Mouse (Mus musculus) monocyte, adult 5-6 weeks (primary cell): ENCODE data around the gene Cdca3. TPM values are rescaled to one million over a fixed set of nuclear protein-coding genes. Genes with fewer than 3 reads are reported as not detected.
"Not testable (repeated sequence)": the region's sequence is repeated elsewhere in the genome, so short reads cannot be mapped to it uniquely, and the experiment has no call there.

ENCODE experiments used
- ATAC-seq: fragments of 153-309, 156-312 bp; replicated peaks from 2 replicates; pipeline ENCODE4 v1.8.0; 2017; ENCODE audit warnings: mild to moderate bottlenecking; ENCODE audit not compliant: low TSS enrichment, insufficient number of reproducible peaks, severe bottlenecking, poor library complexity, low FRiP score
- total RNA-seq: library from RNA; stranded (forward); fragments of 200-1000, 200-491, 200-594 nt; gene quantifications from 3 replicates; pipeline ENCODE4 v1.2.3, GENCODE M21; 2017

Gene Cdca3
- total RNA-seq, 1 experiment from 2014 or later = not detected

- no peak for ATAC-seq
Observed at GRCm38 (mm10) chr6:124822049-124822448, 7.3 kb upstream of the Cdca3 start.

GRCm38 (mm10) chr6:124828101-124828592, 1.2 kb upstream of the Cdca3 start:
- no peak for ATAC-seq

GRCm38 (mm10) chr6:124829799-124830700, 703 bp downstream of the Cdca3 start:
- peak; percentile 70 for ATAC-seq

- not testable (repeated sequence) for ATAC-seq
Observed at GRCm38 (mm10) chr6:124831199-124831598, 1.9 kb downstream of the Cdca3 start.

GRCm38 (mm10) chr6:124831649-124832048, 2.3 kb downstream of the Cdca3 start:
- ATAC-seq = no peak

GRCm38 (mm10) chr6:124834512-124835081, 5.2 kb downstream of the Cdca3 start:
- no peak for ATAC-seq

GRCm38 (mm10) chr6:124835531-124835930, 6.2 kb downstream of the Cdca3 start:
- ATAC-seq = no peak

GRCm38 (mm10) chr6:124836411-124836810, 7.1 kb downstream of the Cdca3 start:
- ATAC-seq = no peak

- no peak for ATAC-seq
Observed at GRCm38 (mm10) chr6:124839805-124840204, 10.5 kb downstream of the Cdca3 start.

GRCm38 (mm10) chr6:124840241-124841167, 11.2 kb downstream of the Cdca3 start, which contains the start of gene Gnb3:
Gene Gnb3, minus strand, starts transcription at chr6:124840275.
- ATAC-seq = no peak

GRCm38 (mm10) chr6:124847305-124847704, 18.0 kb downstream of the Cdca3 start:
- peak; percentile 74 for ATAC-seq

GRCm38 (mm10) chr6:124850535-124850934, 21.2 kb downstream of the Cdca3 start:
- no peak for ATAC-seq

GRCm38 (mm10) chr6:124854647-124855046, 25.3 kb downstream of the Cdca3 start:
- ATAC-seq = no peak

GRCm38 (mm10) chr6:124856321-124856720, 27.0 kb downstream of the Cdca3 start:
- ATAC-seq = no peak

- ATAC-seq = peak; percentile 68
Observed at GRCm38 (mm10) chr6:124856916-124857839, 27.8 kb downstream of the Cdca3 start, which contains the start of gene P3h3. Gene P3h3, minus strand, starts transcription at chr6:124857752.

GRCm38 (mm10) chr6:124857840-124858530, 28.6 kb downstream of the Cdca3 start:
- ATAC-seq = no peak
